Mouse (Mus musculus): ENCODE results near the gene Dppa3. TPM values are rescaled to one million over a fixed set of nuclear protein-coding genes. Genes with fewer than 3 reads are reported as not detected.
"Not testable (repeated sequence)": the region's sequence is repeated elsewhere in the genome, so short reads cannot be mapped to it uniquely, and the experiment has no call there.

Dppa3 gene
- total RNA-seq, 2 experiments from 2014 or later: not detected

DNA sequence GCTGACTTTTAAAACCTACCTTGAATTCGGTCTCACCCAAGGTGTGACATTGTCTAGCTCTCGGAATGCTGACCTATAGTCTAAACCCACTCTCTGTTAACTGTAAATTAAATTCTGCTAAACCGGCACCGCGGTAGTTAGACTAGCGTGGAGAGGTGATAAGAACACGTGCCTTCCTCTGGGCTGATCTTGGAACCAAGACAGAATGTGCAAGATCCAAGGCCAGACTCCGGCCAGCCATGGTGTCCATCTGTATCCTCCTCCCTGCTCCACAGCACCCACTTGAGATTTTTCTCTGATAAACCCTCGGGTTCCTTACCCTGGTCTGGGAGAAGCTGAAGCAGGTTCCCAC, 16.9 kb upstream of the Dppa3 start:
- intact Hi-C loops (cut with DNase I): no loop called here

GRCm38 (mm10) chr6:122609771-122610170, 16.4 kb upstream of the Dppa3 start, which contains the start of gene Gdf3:
Gdf3 (minus strand) TSS chr6:122610087.
- no peak for DNase-seq
- intact Hi-C loops (cut with DNase I): no loop called here

More for the DNA sequence above, 16.9 kb upstream of the Dppa3 start:
- DNase-seq: no peak

- intact Hi-C loops (cut with DNase I): no loop called here
- DNase-seq: no peak
These were observed 13.8 kb upstream of the Dppa3 start for GRCm38 (mm10) chr6:122612426-122612825.

DNA sequence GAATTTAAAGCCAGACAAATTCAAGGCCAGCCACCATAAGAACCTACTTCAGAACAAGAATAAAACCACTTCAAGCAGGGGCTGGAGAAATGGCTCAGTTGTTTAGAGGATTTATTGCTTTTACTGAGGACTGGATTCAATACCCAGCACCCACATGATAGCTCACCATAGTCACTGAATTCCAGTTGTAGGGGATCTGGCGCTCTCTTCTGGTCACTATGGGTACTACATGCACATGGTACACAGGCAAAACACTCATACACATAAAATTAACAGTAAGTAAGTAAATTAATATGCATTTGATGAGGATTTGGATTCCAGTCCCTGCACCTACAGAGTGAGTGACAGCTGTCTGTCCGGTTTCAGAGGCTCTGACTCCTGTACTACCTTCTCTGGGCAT, 12.2 kb upstream of the Dppa3 start:
- intact Hi-C loops (cut with DNase I): no loop called here
- DNase-seq: no peak

DNA sequence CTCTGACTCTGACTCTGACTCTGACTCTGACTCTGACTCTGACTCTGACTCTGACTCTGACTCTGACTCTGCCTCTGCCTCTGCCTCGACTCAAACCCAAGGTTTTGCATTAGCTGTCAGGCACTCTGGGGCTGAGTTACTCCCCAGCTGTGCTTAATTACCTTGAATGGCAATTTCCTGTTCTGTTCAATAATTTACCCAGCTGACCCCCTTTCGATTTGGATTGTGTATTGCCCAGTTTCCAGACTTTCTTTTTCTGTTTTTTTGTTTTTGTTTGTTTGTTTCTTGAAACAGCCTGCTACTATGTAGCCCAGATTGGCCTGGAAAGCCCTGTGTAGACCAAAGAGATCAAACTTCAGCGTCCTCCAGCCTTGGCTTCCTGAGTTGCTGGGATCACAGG, 10.2 kb upstream of the Dppa3 start:
- intact Hi-C loops (cut with DNase I): no loop called here
- DNase-seq: no peak

GRCm38 (mm10) chr6:122621066-122621465, 5.1 kb upstream of the Dppa3 start:
- intact Hi-C loops (cut with DNase I): no loop called here
- DNase-seq: no peak

DNA sequence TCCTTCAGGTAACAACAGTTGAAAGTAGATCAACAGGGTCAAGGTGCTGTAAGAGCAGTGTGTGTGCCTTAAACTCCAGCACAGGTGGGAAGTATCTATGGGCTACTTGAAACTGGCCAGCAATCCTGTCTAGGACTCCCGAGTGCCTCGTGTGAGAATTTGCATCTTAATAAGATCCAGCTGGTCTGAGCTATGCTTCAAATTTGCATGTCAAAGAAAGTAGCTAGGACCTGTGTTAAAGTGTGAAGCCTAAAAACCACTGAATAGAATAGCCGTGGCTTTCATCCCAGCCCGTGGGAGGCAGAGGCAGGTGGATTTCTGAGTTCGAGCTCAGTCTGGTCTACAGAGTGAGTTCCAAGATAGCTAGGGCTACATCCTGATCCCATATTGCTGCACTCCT, 1.7 kb upstream of the Dppa3 start:
- intact Hi-C loops (cut with DNase I): no loop called here
- no peak for DNase-seq

GRCm38 (mm10) chr6:122625156-122625555, 1.1 kb upstream of the Dppa3 start:
- DNase-seq: no peak
- intact Hi-C loops (cut with DNase I): no loop called here

- no peak for DNase-seq
These were observed 1.4 kb downstream of the Dppa3 start for GRCm38 (mm10) chr6:122627469-122628108.

DNA sequence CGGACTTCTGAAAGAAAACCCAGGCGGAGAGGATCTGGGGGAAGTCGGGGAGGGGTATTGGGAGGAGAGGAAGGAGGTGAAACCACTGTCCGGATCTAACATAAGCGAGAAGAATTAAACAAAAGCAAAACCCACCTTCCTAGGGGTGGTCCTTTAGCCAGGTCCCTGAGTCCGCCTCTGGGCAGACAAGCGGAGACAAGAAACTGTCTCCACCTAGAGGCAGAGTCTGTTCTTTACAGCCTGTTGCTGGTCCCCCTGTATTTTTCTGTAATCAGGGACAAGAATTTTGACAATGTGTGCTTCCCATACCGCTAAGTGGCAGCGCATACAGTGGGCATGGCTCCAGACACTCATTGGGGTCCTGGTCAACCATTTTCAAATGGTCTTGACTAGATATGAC, 7.2 kb downstream of the Dppa3 start:
- peak; percentile 38 to 47 for DNase-seq
- intact Hi-C loops (cut with DNase I): loop anchor here (1.0 kb wide), 1 partner anchor 38 kb away; no protein-coding TSS in a partner anchor

More at GRCm38 (mm10) chr6:122627469-122628108, 1.4 kb downstream of the Dppa3 start:
- intact Hi-C loops (cut with DNase I): no loop called here

- DNase-seq: no peak
- intact Hi-C loops (cut with DNase I): no loop called here
These were observed 9.1 kb downstream of the Dppa3 start for GRCm38 (mm10) chr6:122635315-122635714.

GRCm38 (mm10) chr6:122636666-122637065, 10.5 kb downstream of the Dppa3 start:
- intact Hi-C loops (cut with DNase I): no loop called here
- no peak for DNase-seq

GRCm38 (mm10) chr6:122637566-122637965, 11.4 kb downstream of the Dppa3 start:
- intact Hi-C loops (cut with DNase I); DNase-seq: not testable (repeated sequence)

DNA sequence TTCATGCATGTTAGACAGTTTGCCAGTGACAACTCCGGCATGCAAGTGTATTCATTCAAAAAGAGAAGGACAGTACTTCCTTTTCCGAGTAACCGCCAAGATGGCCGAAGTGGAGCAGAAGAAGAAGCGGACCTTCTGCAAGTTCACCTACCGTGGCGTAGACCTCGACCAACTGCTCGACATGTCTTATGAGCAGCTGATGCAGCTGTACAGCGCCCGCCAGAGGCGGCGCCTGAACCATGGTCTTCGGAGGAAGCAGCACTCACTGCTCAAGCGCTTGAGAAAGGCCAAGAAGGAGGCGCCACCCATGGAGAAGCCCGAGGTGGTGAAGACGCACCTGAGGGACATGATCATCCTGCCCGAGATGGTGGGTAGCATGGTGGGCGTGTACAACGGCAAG, 18.0 kb downstream of the Dppa3 start:
- DNase-seq; intact Hi-C loops (cut with DNase I): not testable (repeated sequence)

DNA sequence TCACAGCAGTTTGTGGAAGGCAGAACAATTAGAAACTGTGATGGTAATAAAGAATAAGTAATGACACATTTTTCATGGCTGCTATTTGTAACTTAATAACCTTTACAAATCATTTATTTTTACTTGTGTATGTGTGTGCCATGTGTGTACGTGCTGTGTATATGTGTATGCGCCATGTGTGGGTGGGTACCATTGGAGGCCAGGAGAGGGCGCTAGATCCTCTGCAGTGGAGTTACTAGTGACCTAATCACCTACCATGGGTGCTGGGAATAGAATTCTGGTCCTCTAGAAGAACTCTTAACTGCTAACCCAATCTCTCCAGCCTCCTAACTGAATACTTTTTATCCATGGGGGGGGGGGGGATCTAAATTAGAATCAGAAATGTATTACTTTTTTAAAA, 23.7 kb downstream of the Dppa3 start:
- no peak for DNase-seq
- intact Hi-C loops (cut with DNase I): no loop called here

GRCm38 (mm10) chr6:122650398-122650980, 24.3 kb downstream of the Dppa3 start:
- no peak for DNase-seq
- intact Hi-C loops (cut with DNase I): no loop called here

DNA sequence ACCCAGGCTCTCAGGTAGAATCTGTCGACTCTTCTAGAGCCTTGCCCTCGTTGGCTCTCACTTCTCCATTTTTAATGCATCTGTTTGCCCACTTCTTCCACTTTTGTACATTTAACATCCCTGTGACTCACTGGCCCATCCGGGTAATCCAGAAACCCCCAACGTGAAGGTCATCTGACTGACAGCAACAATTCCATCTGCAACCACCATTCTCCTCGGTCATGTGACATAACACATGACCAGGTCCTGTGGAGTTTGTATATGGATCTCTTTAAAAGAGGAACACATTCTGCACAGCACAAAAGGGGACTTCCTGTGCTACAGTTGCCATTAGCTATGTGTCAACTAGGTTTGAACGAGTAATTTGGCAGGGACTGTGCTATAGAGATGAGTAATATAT, 28.1 kb downstream of the Dppa3 start:
- peak; percentile 22 to 24 for DNase-seq
- intact Hi-C loops (cut with DNase I): no loop called here

DNA sequence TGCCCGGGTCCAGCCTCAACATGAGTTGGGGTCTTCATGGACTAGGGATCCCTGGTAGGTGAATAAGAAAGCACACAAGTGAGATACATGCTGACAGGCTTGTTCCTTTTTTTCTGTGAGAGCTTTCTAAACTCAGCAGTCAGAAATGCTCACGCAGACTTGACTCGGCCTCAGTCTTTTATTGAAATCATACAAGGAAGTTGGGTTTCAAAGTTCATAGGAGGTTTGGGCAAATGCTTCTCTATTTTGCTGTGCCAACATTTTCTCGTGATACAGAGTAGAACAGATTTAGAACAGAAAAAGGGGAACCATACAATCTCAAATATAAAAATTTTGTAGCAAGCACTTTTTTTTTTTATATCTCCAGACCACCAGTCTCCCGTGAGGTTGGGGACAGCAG, 31.4 kb downstream of the Dppa3 start:
- intact Hi-C loops (cut with DNase I): no loop called here
- no peak for DNase-seq

- DNase-seq: peak; percentile 44 to 50
- intact Hi-C loops (cut with DNase I): no loop called here
These were observed 33.4 kb downstream of the Dppa3 start for GRCm38 (mm10) chr6:122659567-122659966.

GRCm38 (mm10) chr6:122660601-122661379, 34.6 kb downstream of the Dppa3 start:
- intact Hi-C loops (cut with DNase I): no loop called here
- peak; percentile 45 to 70 for DNase-seq

DNA sequence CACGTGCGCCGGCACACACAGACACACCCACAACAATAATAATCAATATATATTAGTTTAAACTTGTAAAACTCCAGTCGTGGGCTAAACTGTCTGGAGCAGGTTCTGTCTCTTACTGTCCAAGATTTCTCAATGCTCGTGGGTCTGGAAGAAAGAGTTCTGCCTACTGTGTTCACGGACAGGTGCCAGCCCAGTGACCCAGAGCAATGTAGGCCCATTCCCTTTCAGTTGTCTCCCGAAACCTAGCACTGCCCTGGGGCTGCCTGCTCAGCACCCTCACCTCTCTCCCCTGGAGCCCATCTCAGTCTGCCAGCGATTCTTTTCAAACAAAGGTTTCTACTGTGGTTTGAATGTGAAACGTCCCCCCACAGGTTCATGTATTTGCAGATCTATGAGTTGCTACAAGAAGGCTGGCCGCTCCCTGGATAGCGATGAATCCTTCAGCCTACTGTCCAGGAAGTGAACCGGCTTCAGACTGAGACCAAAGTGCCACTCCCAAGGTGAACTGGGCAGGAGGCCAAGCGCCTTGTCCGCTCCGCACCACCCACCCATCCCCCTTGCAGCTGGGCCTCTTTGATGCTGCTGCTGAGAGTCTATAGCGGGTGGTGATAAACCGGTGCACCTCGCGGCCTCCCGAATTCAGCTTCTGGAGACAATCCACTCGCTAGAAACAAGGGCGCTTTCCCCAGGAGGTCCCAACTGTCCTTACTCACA, 36.5 kb downstream of the Dppa3 start:
- DNase-seq: peak; percentile 24 to 27
- intact Hi-C loops (cut with DNase I): no loop called here
